Mouse (Mus musculus) hindbrain, postnatal 0 days (tissue): ENCODE measurements around the gene Fkbp15. TPM values are rescaled to one million over a fixed set of nuclear protein-coding genes. Genes with fewer than 3 reads are reported as not detected.

Experiments
- ATAC-seq: fragments of 200-750 bp; cut with Nextera tagmentation; 2 replicates; pipeline ENCODE4 v1.8.0; 2017; ENCODE audit warnings: mild to moderate bottlenecking, moderate TSS enrichment, moderate library complexity
- DNase-seq: peaks from one replicate; pipeline ENCODE4 v3.0.0-alpha.2; 2015; ENCODE audit warnings: low spot score
- H3K27ac ChIP-seq: fragments of 300-500 bp; sonication (generic); 2 replicates; pipeline ENCODE4 v1.5.1; 2014; ENCODE audit warnings: mild to moderate bottlenecking
- H3K27me3 ChIP-seq: fragments of 300-500 bp; sonication (generic); 2 replicates; pipeline ENCODE4 v1.6.1; 2014; ENCODE audit warnings: low read length, mixed read lengths; ENCODE audit not compliant: insufficient read depth
- H3K36me3 ChIP-seq: fragments of 300-500 bp; sonication (generic); 2 replicates; pipeline ENCODE4 v1.6.1; 2014; ENCODE audit warnings: low read length, mixed read lengths; ENCODE audit not compliant: insufficient read depth
- H3K4me1 ChIP-seq: fragments of 300-500 bp; sonication (generic); 2 replicates; pipeline ENCODE4 v1.6.1; 2014; ENCODE audit warnings: antibody characterized with exemption, low read length, mixed read lengths; ENCODE audit not compliant: insufficient read depth
- H3K4me2 ChIP-seq: fragments of 300-500 bp; sonication (generic); 2 replicates; pipeline ENCODE4 v1.6.1; 2014; ENCODE audit warnings: low read depth, mild to moderate bottlenecking, low read length, moderate library complexity, mixed read lengths
- H3K4me3 ChIP-seq: fragments of 300-500 bp; sonication (generic); 2 replicates; pipeline ENCODE4 v1.5.1; 2014; ENCODE audit warnings: low read length
- H3K9ac ChIP-seq: fragments of 300-500 bp; sonication (generic); replicated peaks from 2 replicates; pipeline ENCODE4 v1.6.1; 2014; ENCODE audit warnings: mild to moderate bottlenecking, low read length, moderate library complexity, mixed read lengths
- H3K9me3 ChIP-seq: fragments of 300-500 bp; sonication (generic); 2 replicates; pipeline ENCODE4 v1.6.1; 2016; ENCODE audit warnings: low read length, mixed read lengths
- CTCF ChIP-seq: IDR thresholded peaks from 2 replicates; pipeline ENCODE4 v1.5.1; 2016; ENCODE audit warnings: antibody characterized with exemption, control low read depth, low read depth
- WGBS: fragments of 180-500 bp; shearing (Covaris S2); extraction: QIAGEN DNeasy Blood & Tissue Kit; methylation state at CpG from one replicate; pipeline ENCODE4 v1.1.7; 2014; 5-methylcytosine and 5-hydroxymethylcytosine counted together
- polyA plus RNA-seq: library from polyadenylated mRNA; unstranded; fragments of >200 nt; fragmentation: Nextera tagmentation; extraction: Ambion mirVana; gene quantifications from 2 replicates; pipeline ENCODE4 v1.2.1, GENCODE M21; 2015
- total RNA-seq: library from RNA; depleted of rRNA; stranded (reverse); fragments of >200 nt; gene quantifications from 2 replicates; pipeline ENCODE4 v1.2.3, GENCODE M21; 2014

Fkbp15 gene
- total and polyA plus RNA-seq, 2 experiments from 2014 or later = 22.6 to 38.3 TPM

DNA sequence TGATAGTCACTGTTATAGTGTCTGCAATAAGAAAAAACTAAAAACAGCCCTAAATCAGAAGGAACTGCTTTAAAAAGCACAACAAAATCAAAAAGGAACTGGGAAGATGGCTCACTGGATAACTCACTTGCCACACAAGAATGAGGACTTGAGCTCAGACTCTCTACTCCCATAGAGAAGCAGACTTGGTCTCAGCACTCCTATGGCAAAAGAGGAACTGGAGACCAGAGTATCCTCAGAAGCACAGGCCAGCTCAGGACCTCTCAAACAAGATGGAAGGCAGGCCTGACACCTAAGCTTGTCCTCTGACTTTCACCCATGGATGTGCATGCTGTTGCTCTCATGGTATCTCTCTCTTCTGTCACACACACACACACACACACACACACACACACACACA, 51.9 kb downstream of the Fkbp15 start:
- TF ChIP-seq CTCF = no peak
- no peak for ATAC-seq

DNA sequence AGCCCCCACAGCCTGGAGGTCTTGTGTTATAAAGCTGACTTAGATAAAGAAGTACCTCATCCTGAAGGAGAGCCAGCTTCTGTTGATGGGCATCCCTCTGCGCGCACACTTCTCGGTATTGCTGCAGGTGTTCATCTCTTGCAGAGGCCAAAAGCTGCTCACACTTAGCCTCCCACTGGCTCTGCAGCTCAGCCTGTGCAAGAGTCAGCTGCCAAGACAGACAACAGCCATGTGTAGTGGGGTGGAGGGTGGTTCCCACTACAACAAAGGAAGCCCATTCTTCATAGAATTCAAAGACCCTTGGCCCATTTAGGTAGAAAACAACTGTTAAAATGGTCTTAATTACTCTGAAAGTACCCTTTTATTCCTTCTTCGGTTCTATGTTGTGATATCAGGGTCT, 53.5 kb downstream of the Fkbp15 start:
- peaks cover 30% of the 10 kb centered on the region; the same call in 1 of the 2 replicates for H3K36me3 ChIP-seq
- ATAC-seq = no peak; the same call in 1 of the 2 replicates
- no peak overlapping the region for H3K9ac ChIP-seq
- no peak overlapping the region for H3K4me2 ChIP-seq
- no peak overlapping the region for H3K27ac ChIP-seq
- no peak for TF ChIP-seq CTCF
- no peaks in the 10 kb centered on the region for H3K4me1 ChIP-seq
- no peak overlapping the region for H3K4me3 ChIP-seq
- WGBS = 58% methylated on average over 4 of the region's 4 CpGs
- DNase-seq = no peak
- no peaks in the 10 kb centered on the region for H3K27me3 ChIP-seq
- H3K9me3 ChIP-seq = no peaks in the 10 kb centered on the region

More for the DNA sequence above, 51.9 kb downstream of the Fkbp15 start:
- no peak for DNase-seq
- H3K4me1 ChIP-seq = no peaks in the 10 kb centered on the region
- no peak overlapping the region for H3K4me3 ChIP-seq
- no peak overlapping the region for H3K9ac ChIP-seq
- no peak overlapping the region for H3K4me2 ChIP-seq
- H3K36me3 ChIP-seq = peaks cover 33% of the 10 kb centered on the region; the same call in 1 of the 2 replicates
- H3K27me3 ChIP-seq = no peaks in the 10 kb centered on the region
- H3K27ac ChIP-seq = no peak overlapping the region
- no peaks in the 10 kb centered on the region for H3K9me3 ChIP-seq

GRCm38 (mm10) chr4:62306301-62306700, 54.0 kb downstream of the Fkbp15 start:
- DNase-seq = no peak
- no peak overlapping the region for H3K4me2 ChIP-seq
- WGBS = 87% methylated on average over 1 of the region's 1 CpGs
- H3K4me1 ChIP-seq = no peaks in the 10 kb centered on the region
- no peak overlapping the region for H3K27ac ChIP-seq
- H3K27me3 ChIP-seq = no peaks in the 10 kb centered on the region
- no peak overlapping the region for H3K9ac ChIP-seq
- TF ChIP-seq CTCF = no peak
- peaks cover 26% of the 10 kb centered on the region; the same call in 1 of the 2 replicates for H3K36me3 ChIP-seq
- ATAC-seq = no peak
- H3K9me3 ChIP-seq = no peaks in the 10 kb centered on the region
- H3K4me3 ChIP-seq = no peak overlapping the region

GRCm38 (mm10) chr4:62303288-62303687, 57.1 kb downstream of the Fkbp15 start:
- H3K4me1 ChIP-seq = no peaks in the 10 kb centered on the region
- no peaks in the 10 kb centered on the region for H3K9me3 ChIP-seq
- H3K27ac ChIP-seq = no peak overlapping the region
- H3K36me3 ChIP-seq = peaks cover 48% of the 10 kb centered on the region; the same call in 1 of the 2 replicates
- DNase-seq = no peak
- no peak overlapping the region for H3K4me3 ChIP-seq
- no peak overlapping the region for H3K4me2 ChIP-seq
- TF ChIP-seq CTCF = no peak
- 93% methylated on average over 1 of the region's 1 CpGs for WGBS
- H3K27me3 ChIP-seq = no peaks in the 10 kb centered on the region
- no peak for ATAC-seq
- H3K9ac ChIP-seq = no peak overlapping the region

GRCm38 (mm10) chr4:62302795-62303194, 57.6 kb downstream of the Fkbp15 start:
- H3K9me3 ChIP-seq = no peaks in the 10 kb centered on the region
- no peaks in the 10 kb centered on the region for H3K4me1 ChIP-seq
- no peak overlapping the region for H3K9ac ChIP-seq
- 76% methylated on average over 2 of the region's 2 CpGs for WGBS
- H3K27me3 ChIP-seq = no peaks in the 10 kb centered on the region
- no peak overlapping the region for H3K4me2 ChIP-seq
- DNase-seq (no peak), ATAC-seq (no peak)
- no peak for TF ChIP-seq CTCF
- peaks cover 51% of the 10 kb centered on the region; the same call in 1 of the 2 replicates for H3K36me3 ChIP-seq
- no peak overlapping the region for H3K4me3 ChIP-seq
- no peak overlapping the region for H3K27ac ChIP-seq

DNA sequence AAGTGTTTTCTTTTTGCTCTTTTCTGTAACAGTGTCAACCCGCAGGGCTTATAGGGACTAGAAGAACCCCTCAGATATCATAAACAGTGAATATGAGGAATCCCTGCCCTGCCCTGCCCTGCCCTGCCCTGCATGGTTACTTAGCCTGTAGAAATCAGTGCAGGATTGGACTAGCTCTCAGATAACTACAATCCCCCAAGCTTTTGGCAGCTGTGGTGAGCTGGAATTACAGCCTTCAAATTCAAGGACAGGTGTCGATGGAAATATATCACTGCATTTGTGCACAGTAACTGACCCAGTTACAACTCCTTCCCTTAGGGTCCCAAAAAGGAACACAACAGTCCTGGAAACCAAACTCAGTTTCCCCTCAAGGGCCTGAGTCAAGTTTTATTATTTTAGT, 60.3 kb downstream of the Fkbp15 start:
- no peaks in the 10 kb centered on the region for H3K4me1 ChIP-seq
- H3K4me2 ChIP-seq = no peak overlapping the region
- H3K9ac ChIP-seq = no peak overlapping the region
- no peaks in the 10 kb centered on the region for H3K27me3 ChIP-seq
- DNase-seq (no peak), ATAC-seq (no peak)
- no peaks in the 10 kb centered on the region for H3K9me3 ChIP-seq
- no peak overlapping the region for H3K4me3 ChIP-seq
- TF ChIP-seq CTCF = no peak
- peaks cover 59% of the 10 kb centered on the region; the same call in 1 of the 2 replicates for H3K36me3 ChIP-seq
- 94% methylated on average over 2 of the region's 2 CpGs for WGBS
- H3K27ac ChIP-seq = no peak overlapping the region

- Histone ChIP-seq H3K4me1 (no peaks in the 10 kb centered on the region), H3K36me3 (peaks cover 48% of the 10 kb centered on the region), H3K9ac (no peak overlapping the region), H3K4me3 (no peak overlapping the region), H3K27me3 (no peaks in the 10 kb centered on the region), H3K27ac (no peak overlapping the region), H3K9me3 (no peaks in the 10 kb centered on the region), H3K4me2 (no peak overlapping the region)
- no peak for TF ChIP-seq CTCF
- ATAC-seq = no peak
- 82% methylated on average over 3 of the region's 3 CpGs for WGBS
- no peak for DNase-seq
These were observed 62.8 kb downstream of the Fkbp15 start for GRCm38 (mm10) chr4:62297280-62298130.
